Mouse (Mus musculus) pancreas, adult 10 weeks (tissue): ENCODE data around the gene Tmem81. TPM values are rescaled to one million over a fixed set of nuclear protein-coding genes. Genes with fewer than 3 reads are reported as not detected.

Source experiments
- polyA plus RNA-seq: library from polyadenylated mRNA; stranded (reverse); fragments of 350-450 nt; fragmentation: Illumina TruSeq; extraction: RNeasy Lipid Tissue Mini Kit (QIAGEN cat#74804); gene quantifications from one replicate; pipeline ENCODE4 v1.2.3, GENCODE M21; 2015; ENCODE audit warnings: low read depth, low replicate concordance; ENCODE audit not compliant: insufficient read depth

The Tmem81 gene
- 3.6 TPM for polyA plus RNA-seq

GRCm38 (mm10) chr1:132506058-132506457 lies at the start of gene Tmem81:
TSS of gene Tmem81 (plus strand) at chr1:132506230.

GRCm38 (mm10) chr1:132476928-132477691 lies 28.9 kb upstream of the Tmem81 start, which contains the start of gene Rbbp5:
TSS of gene Rbbp5 (plus strand) at chr1:132477365.

GRCm38 (mm10) chr1:132542762-132543306 lies 36.8 kb downstream of the Tmem81 start, which contains the start of gene Cntn2:
TSS of gene Cntn2 (minus strand) at chr1:132543256.

Other genes with a start within 250 kb of the Tmem81 start
- 0.92 TPM for gene Klhdc8a, start 207.6 kb upstream of the Tmem81 start, polyA plus RNA-seq
- 1.7 TPM for gene Nuak2, start 190.1 kb upstream of the Tmem81 start, polyA plus RNA-seq
- gene Tmcc2, start 114.9 kb upstream of the Tmem81 start, polyA plus RNA-seq: 6.9 TPM
- gene Dstyk, start 88.7 kb upstream of the Tmem81 start, polyA plus RNA-seq: 3.6 TPM
- 8.9 TPM for gene Rbbp5, start 28.9 kb upstream of the Tmem81 start, polyA plus RNA-seq
- gene Cntn2, start 37.0 kb downstream of the Tmem81 start, polyA plus RNA-seq: not detected
- gene Nfasc, start 235.6 kb downstream of the Tmem81 start, polyA plus RNA-seq: 1.5 TPM